Mouse (Mus musculus) left cerebral cortex, adult 9 months (tissue): ENCODE measurements at regions not wholly inside any gene's neighbourhood (a gene's known extent, or its start where the extent isn't known, plus 50 kb on each side); places are given as distances from the start of the nearest gene placed in this dataset.

Experiments
- DNase-seq, 2 experiments: peaks; one replicate each; pipeline ENCODE4 v3.0.0; 2022; ENCODE audit warnings: low spot score in 2 of 2

DNA sequence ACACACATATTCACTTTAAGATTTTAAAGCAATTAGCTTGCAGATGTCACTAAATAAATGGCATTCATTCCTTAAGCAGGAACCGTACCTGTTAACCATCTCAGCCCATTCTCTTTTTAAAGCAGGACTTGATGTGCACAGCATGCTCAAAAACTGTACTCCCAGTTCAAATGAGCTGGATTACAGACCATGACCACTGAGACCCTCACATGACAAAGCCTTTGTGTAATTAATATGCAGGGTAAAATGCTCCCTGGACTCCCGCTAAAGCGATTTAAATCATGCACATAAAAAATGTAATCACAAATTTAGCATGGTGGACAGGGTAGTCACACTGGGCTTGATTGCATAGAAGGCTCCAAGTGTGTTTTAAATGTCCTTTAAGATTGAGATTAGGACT is 547.2 kb downstream of the Nr4a2 start:
- DNase-seq, result no peak

DNA sequence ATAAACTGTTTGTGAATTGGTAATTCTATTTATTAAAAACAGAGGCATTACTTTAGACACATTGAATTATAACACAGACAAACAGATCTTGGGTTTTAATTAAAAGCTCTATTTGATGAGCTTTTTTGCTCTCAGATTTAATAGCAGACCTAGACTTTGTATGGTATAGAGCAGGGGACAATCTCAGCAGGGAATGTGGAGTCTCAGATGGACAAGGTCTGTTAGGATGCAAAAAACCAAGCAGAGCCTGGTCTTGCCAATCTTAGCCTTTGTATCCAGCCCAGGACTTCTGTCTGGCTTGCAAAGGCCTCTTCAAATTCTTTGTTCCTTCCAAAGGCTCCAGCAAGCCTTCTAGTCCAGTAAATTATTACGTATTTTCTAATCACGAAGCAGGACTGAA is 551.0 kb downstream of the Nr4a2 start:
- no peak for DNase-seq

DNA sequence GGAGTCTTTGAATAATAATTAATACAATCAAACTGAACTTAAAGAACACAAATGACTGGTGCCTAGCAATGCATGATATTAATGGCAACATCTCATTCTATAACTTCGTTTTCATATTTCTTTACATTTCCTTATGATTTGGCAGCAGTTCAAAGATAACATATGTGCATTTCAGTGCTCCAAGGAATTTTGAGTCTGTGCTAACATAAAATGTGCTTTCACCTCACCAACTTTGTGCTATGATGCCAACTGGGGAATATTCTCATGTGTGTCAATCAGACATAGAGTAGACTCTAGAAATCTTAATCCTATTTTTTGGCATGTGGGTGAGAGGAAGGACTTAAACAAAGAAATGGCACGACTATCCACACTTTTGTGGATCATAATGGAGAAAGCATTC is 562.5 kb downstream of the Nr4a2 start:
- DNase-seq, result peak in 1 of 2 experiments; percentile 3

DNA sequence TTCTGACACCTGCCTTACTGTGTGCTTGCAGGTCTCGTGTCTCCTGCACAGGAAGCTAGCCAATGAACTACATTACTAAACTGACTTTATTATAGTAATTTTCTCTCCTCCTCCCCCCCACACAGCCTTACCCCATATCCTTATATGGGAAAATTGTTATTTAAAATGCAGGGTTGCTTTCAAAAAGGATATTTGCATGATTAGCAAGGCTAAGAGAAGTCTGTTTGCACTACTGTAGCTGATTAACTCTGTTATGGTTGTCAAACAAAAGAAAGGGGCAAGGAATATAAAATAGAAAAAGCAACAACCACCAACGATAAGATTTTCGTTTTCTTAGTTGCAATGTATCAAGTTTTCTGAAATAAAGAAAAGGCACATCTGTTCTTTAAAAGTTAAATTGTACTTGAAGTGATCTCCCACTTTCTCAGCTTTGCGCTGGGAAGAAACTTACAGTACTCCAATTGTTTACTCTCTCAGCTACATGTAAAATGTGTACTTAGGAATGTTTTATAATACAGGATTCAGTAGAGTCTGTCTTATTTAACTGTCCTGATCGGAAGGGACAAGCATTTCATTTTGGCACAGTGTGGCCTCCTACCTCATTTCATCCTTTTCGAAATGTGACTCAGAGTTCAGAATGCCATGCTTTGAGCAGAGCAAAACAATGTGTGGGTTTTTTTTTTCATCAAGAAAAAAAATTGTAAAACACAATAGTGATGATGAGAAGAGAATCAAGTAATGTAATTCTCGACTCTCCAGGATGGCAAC is 571.4 kb downstream of the Nr4a2 start:
- no peak for DNase-seq

DNA sequence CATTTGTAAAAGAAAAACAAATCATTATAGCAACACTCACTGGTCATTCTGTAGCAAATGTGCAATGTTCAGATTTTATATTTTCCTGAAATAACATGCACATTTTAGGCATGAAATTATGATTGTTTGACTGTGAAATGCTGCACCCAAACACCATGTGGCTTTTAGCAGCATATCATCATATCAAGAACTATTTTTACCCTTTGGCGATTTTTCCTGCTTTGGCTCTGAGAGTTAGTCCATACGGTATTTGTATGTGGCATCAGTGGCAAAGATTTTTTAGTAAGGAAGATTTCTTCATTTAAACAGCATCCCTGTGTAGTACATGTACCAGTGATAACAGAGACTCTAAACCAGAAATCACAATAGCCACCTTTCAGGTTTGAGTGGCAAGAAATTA is 573.6 kb downstream of the Nr4a2 start:
- no peak for DNase-seq

DNA sequence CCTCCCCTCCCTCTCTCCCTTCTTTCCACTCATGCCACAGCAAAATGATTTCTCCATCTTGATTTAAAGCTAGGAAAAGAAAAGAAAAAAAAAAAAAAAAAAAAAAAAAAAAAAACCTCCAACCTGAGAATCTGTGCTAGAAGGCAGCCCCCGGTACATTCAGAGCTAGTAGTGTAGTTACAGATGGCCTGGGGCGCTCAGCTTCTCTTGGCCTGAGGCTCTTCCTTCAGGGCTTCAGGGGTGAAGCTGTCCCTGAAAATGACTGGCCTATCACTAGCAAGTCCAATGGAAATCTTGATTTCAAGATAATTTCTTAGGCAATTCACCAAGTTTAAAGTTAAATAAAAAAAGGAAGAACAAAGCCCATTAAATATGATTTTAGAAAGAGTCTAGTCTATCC is 583.1 kb downstream of the Nr4a2 start:
- DNase-seq, result no peak

DNA sequence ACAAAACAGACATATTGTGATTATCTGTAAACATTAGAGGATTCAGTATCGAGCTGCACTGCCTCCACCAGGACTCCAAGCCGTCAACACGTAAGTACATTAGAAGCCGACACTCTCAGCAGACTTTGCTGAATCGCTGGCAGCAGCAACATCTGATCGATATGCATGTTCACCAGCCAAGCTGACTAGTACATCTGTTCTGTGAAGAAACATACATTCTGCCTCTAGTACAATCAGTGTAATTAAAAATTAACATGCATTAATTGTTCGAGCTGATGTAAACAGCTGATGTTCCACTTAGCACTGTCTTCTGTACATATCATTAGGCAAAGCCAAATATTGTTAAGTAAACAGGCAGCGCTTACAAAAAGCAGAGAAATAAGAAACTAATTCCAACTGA is 584.0 kb downstream of the Nr4a2 start:
- no peak for DNase-seq

DNA sequence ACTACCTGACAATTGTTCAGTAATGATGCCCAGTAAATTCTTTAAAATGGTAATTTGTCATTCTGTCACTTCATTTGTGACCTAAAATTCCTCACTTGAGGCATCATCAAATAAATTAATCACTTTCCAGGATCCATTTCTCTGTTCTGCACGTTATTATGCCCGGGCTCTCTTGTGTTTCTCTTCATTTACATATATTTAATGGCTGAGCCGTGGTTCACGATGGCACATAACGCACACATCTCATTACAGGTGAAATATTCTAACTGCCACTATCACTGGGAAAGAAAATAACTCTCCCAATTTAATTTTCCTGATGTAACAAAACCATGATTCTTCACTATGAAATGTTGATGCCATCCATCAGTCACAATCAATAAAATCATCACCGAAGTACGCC is 604.4 kb downstream of the Nr4a2 start:
- DNase-seq, result no peak
